Mouse (Mus musculus) cerebellum, adult (tissue): Measurements from ENCODE around the gene Glmn.

ENCODE experiments used
- ATAC-seq: cut with Nextera tagmentation; 2 replicates; pipeline ENCODE4 v1.9.2; 2017; ENCODE audit warnings: mild to moderate bottlenecking, moderate library complexity, mixed read lengths; ENCODE audit not compliant: insufficient number of reproducible peaks, low FRiP score, low TSS enrichment

Glmn gene

DNA sequence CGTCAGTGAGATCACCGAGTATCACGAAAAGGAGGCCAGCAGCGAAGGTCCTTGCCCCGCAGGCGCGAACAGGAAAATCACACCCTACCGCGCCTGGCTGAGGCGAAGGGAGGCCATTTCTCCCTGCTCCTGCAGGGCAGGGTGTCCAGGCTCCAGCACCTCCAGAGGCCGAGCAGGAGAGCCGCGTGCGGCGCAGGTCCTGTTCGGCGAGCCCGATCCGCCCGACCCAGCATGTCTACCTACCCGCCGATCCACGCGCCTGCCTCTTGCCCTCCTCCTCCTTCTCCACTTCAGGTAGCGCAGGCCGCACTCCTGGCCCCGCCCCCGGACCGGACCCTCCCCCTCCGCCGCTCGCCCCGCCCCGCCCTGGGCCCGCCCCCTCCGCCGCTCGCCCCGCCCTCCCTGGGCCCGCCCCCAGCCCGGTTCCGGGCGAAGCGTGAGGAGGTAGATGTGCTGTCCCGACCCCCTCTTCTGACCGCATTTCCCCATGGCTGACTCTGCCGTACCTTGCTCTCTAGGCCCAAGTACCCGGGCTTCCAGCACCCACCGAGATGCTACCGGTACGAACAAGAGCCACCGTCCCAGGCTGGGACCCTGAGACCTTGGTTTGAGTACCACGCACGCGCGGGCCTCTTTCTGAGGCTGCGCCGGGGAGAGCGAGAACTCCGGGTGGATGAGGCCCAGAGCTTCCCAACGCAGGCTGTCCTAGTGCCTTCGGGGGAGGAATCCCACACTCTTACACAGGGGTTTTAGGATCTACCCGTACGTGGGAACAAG, at the start of gene Glmn, which contains the start of gene Rpap2:
Glmn (minus strand) TSS at position 588 of the 777 bp plus-strand sequence.
Rpap2 (plus strand) TSS at position 73 of the 777 bp plus-strand sequence.
- ATAC-seq, result peak; percentile 95

DNA sequence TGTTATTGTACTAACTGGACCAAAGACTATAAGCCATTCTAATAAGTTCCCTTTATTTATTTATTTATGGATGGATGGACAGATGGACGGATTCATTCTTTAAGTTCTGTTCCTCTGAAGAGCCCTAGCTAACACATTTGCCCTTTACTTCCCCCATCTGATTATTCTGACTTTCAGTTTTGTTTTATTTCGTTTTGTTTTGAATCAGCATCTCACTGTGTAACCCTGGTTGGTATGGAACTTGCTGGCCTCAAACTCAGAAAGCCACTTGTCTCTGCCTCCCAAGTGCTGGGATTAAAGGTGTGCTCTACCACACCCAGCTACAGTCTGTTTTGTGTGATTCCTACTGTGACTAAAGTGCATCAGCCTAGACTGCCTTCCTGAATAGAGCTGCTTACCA, 48.2 kb upstream of the Glmn start:
- ATAC-seq, result no peak

DNA sequence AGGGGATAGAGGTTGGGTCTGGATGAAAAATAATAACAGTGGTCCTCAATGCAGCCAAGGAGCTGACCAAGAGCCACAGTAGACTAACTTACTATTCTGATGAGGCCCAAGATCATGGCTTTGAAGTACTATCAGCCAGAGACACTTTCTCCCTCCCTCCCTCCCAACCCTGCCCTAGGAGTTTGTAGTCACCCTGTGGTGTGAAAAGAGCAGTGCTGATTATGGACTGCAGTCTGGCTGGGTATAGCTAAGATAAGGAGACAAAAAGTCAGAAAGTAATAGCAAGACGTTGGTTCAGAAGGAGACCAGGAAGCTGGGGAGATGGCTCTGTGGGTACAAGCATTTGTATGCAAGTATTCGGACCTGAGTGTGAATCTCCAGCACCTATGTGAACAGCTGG, 46.9 kb upstream of the Glmn start:
- ATAC-seq, result no peak

GRCm38 (mm10) chr5:107638366-107638765, 40.7 kb upstream of the Glmn start:
- no peak for ATAC-seq

DNA sequence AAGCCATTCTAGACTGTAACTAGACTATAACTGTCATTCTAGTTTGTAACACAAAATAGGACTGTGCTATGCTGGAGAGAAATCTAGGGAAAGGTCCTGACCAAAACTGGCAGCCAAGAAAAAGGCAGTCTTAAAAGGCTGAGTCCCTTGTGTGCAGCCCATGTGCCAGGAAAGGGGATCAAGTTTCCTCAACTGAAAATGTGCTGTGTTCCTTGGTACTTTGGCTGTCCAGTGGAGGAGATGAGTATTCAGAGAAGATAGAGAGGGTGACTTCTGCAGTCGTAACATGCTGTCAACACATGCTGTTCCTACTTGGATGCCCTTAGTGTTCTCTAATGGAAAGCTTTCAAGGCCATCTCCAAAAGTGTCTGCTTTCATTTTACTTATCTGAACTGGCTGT, 39.4 kb upstream of the Glmn start:
- no peak for ATAC-seq

DNA sequence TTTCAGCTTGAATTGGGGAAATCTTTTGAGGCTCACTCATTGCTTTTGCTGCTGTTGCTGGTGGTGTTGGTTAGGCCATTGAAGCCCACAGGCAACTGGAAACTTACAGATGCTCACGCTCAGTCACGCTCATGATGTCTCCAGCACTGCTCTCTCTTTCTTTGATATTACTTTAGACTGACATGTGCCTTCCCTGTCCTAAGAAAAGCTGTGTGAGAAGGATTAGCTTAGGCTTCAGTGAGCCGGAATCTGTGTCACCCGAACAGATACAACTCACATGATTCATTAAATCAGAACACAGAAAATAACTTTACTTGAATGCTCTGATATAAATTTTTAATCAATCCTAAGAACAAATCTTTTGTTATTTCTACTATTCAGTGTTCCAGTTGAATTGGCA, 36.0 kb upstream of the Glmn start:
- no peak for ATAC-seq

- ATAC-seq, result no peak
These were observed 23.6 kb upstream of the Glmn start for GRCm38 (mm10) chr5:107621327-107621726.

DNA sequence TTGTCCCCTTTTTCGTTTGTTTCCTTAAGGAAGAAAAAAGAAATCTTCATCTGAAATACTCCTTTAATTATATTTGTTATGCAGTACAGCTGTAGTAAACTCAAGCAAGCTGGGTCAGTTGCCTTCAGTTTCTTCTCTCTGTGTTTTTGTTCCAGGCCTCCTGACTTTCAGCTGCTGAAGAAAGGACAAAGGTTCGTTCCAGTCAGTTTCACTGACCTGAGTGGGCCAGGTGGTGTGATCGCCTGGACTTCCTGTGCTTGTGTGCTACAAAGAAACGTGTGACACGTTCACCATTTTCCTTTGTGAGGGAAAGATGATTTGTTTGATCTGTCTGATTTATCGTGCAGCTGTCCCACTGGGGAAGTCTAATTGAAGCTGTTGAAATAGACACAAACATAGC, 20.3 kb upstream of the Glmn start:
- ATAC-seq, result no peak

DNA sequence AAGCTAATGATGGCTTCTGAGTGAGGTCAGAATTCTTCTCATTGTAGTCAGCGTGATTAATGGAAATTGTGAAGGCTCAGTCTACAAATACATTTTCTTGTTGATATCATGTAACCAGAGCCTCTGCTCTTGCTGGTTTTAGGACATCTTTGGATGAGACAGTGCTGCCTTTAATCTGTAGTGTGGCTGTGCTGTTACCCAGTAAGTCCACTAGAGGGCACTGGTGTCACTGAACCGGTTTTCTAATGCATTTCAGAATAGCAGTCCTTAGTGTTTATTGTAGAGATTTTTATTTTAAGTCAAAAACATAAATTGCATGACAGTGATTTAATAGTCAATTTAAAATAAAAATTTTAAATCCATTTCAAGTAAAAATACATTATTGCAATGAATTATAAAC, 13.5 kb upstream of the Glmn start:
- ATAC-seq, result peak; percentile 78

DNA sequence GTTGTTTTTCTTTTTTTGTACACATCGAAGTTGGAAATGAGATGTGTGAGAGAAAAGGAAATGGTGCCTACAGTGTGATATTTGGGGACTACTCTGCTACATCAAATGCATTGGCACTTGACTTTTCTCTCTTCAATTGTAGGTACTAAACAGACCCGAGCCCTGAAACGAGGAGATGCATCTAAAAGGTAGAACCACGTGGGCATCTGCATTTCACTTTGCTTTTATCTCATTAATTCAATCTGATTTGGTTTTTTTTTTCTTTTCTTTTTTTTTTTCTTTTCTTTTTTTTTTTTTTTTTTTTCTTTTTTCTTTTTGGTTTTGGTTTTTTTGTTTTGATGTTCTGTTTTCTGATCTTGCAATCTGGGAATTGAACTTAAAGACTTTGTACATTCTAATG, 692 bp upstream of the Glmn start:
- ATAC-seq, result no peak

DNA sequence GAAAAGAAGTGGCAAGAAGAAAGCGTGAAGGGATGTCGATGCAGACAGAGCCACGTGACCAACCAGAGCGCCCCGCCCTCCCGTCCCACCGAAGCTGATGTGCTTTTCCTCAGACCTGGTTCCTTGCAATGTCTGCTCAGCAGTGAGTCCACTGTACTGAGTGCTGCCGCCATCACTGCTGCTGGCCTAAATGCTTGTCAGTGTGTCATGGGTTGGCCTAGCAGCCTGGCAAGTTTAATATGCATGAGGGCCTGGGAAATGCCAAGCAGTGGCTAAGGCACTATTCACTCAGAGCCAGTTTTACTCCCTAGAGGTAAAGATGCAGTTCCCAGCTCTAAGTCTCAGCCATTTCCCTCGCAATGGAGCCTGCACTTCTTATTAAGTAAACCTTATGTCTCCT, 28.5 kb downstream of the Glmn start:
- ATAC-seq, result no peak

GRCm38 (mm10) chr5:107556969-107557368, 40.7 kb downstream of the Glmn start:
- no peak for ATAC-seq

GRCm38 (mm10) chr5:107554336-107554735, 43.4 kb downstream of the Glmn start:
- ATAC-seq, result no peak

- ATAC-seq, result no peak
These were observed 49.2 kb downstream of the Glmn start for GRCm38 (mm10) chr5:107548444-107548843.

GRCm38 (mm10) chr5:107547955-107548354, 49.7 kb downstream of the Glmn start:
- ATAC-seq, result no peak

- no peak for ATAC-seq
These were observed 51.8 kb downstream of the Glmn start for GRCm38 (mm10) chr5:107545927-107546326.

DNA sequence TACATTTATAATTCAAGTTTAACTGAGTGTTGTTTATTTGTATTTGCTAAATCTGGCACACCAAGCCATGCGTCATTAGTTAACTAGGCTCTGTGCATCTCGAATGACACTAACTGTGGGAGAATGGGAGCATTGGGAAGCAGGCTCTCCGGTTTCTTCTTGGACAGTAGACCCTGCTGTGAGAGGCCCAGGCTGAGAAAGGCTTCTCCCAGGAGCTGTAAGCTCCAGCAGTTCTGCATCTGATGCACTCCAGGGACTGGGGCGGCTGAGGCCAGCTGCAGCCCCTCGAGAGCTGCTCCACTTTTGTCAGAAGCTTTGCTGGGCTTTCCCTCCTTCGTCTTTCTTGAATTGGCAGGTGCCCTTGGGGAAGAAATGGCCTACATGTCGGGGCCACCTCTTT, 56.0 kb downstream of the Glmn start:
- no peak for ATAC-seq

GRCm38 (mm10) chr5:107534581-107534980, 63.1 kb downstream of the Glmn start, which contains the start of gene 1700028K03Rik:
Gene 1700028K03Rik, plus strand, starts transcription at chr5:107534709.
- no peak for ATAC-seq

DNA sequence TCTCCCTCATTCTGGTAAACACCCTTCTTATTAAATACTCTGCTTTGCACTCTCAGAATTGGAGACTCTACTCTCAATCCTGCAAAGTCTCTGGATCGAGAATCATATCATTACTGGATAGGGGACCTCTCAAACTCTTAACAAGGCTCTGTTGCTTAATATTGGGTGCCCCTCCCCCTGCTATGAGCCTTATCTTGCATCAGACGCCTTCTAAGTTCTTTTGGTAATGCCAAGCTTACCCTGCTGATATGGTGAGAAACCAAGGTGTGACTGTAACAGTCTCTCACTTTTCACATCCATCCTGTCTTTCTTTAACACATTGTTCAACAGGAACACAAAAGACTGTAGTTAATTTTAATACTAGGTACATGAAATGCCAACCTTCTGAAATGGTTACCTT, 64.1 kb downstream of the Glmn start:
- no peak for ATAC-seq

GRCm38 (mm10) chr5:107528856-107529255, 68.8 kb downstream of the Glmn start:
- no peak for ATAC-seq

DNA sequence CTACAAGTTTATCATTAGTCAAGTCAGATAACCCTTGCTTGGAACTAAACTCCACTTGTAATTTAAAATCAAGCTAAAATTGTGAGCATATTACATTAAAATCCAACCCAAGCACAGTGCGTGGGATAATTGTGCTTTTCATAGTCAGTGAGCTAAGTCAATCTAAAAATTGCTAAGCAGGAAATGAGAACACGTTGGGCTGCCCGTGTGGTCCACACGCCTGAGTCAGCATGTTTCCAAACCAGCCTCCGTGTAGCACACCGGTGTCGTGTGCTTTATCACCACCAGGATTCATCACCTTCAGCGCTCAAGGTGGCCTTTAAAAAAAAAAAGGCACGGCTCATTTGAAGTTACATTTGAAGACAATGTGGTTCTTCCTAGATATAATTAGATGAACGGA, 73.4 kb downstream of the Glmn start:
- no peak for ATAC-seq

- ATAC-seq, result no peak
These were observed 75.8 kb downstream of the Glmn start for GRCm38 (mm10) chr5:107521897-107522296.
